Mouse (Mus musculus): ENCODE measurements around the gene 1700013G24Rik.

Gene 1700013G24Rik

GRCm38 (mm10) chr4:137495501-137496100, 42.5 kb downstream of the 1700013G24Rik start:
- DNase-seq (ENCODE audit: low read depth, low spot score) = no peak

- DNase-seq (ENCODE audit: low read depth, low spot score) = no peak
These were observed 44.3 kb downstream of the 1700013G24Rik start for GRCm38 (mm10) chr4:137497367-137497766.

GRCm38 (mm10) chr4:137497892-137498722, 45.0 kb downstream of the 1700013G24Rik start:
- no peak for DNase-seq (ENCODE audit: low read depth, low spot score)

- DNase-seq (ENCODE audit: low read depth, low spot score) = no peak
These were observed 45.9 kb downstream of the 1700013G24Rik start for GRCm38 (mm10) chr4:137498882-137499583.

GRCm38 (mm10) chr4:137500149-137500548, 47.1 kb downstream of the 1700013G24Rik start:
- no peak for DNase-seq (ENCODE audit: low read depth, low spot score)

- DNase-seq (ENCODE audit: low read depth, low spot score) = no peak
These were observed 47.9 kb downstream of the 1700013G24Rik start for GRCm38 (mm10) chr4:137500953-137501352.

- DNase-seq (ENCODE audit: low read depth, low spot score) = no peak
These were observed 49.1 kb downstream of the 1700013G24Rik start for GRCm38 (mm10) chr4:137502183-137502582.

GRCm38 (mm10) chr4:137502801-137503200, 49.7 kb downstream of the 1700013G24Rik start:
- no peak for DNase-seq (ENCODE audit: low read depth, low spot score)

GRCm38 (mm10) chr4:137503509-137503971, 50.5 kb downstream of the 1700013G24Rik start:
- DNase-seq (ENCODE audit: low read depth, low spot score) = no peak

Data from c-Kit-negative CD71-positive TER-119-positive erythroid progenitor cells, embryonic 14.5 days (primary cell).